Mouse (Mus musculus): ENCODE data around the gene Map3k14.

GRCm38 (mm10) chr11:103174891-103175391 lies 92.3 kb downstream of the Map3k14 start:
- TF ChIP-seq CTCF (IDR thresholded peaks at IDR 0.05) = no peak
- no peak for TF ChIP-seq POLR2A (IDR thresholded peaks at IDR 0.05; ENCODE audit: insufficient read depth, low read depth, low read length)
